Mouse (Mus musculus): ENCODE results near the gene Pkib. TPM values are rescaled to one million over a fixed set of nuclear protein-coding genes. Genes with fewer than 3 reads are reported as not detected.
A peak's percentile ranks its signal among the peaks of the same experiment; 100 is the strongest.

Gene Pkib
- under 1 TPM; 0.50 to 0.56 TPM for total RNA-seq (2021)
- long read RNA-seq, experiment 1, partial matches to known transcripts = 1 of 1 reads
- long read RNA-seq, experiment 1, other reads (novel, unspliced or antisense) = 0 of 1 reads
- long read RNA-seq, experiment 2 = 0 reads

- DNase-seq (ENCODE audit: low spot score in 2 of 2) = peak in 1 of 2 experiments; percentile 4
Observed at GRCm38 (mm10) chr10:57631896-57632867, at the start of gene Pkib. TSS of gene Pkib (plus strand) at chr10:57631981.

GRCm38 (mm10) chr10:57583927-57584326 is 47.9 kb upstream of the Pkib start:
- DNase-seq (ENCODE audit: low spot score in 2 of 2) = no peak

GRCm38 (mm10) chr10:57594266-57594665 is 37.5 kb upstream of the Pkib start:
- DNase-seq (ENCODE audit: low spot score in 2 of 2) = no peak

GRCm38 (mm10) chr10:57597172-57597571 is 34.6 kb upstream of the Pkib start:
- DNase-seq (ENCODE audit: low spot score in 2 of 2) = no peak

- no peak for DNase-seq (ENCODE audit: low spot score in 2 of 2)
Observed at GRCm38 (mm10) chr10:57602951-57603350, 28.8 kb upstream of the Pkib start.

GRCm38 (mm10) chr10:57623311-57623710 is 8.5 kb upstream of the Pkib start:
- no peak for DNase-seq (ENCODE audit: low spot score in 2 of 2)

- no peak for DNase-seq (ENCODE audit: low spot score in 2 of 2)
Observed at GRCm38 (mm10) chr10:57627773-57628172, 4.0 kb upstream of the Pkib start.

GRCm38 (mm10) chr10:57630557-57630956 is 1.2 kb upstream of the Pkib start:
- DNase-seq (ENCODE audit: low spot score in 2 of 2) = no peak

- no peak for DNase-seq (ENCODE audit: low spot score in 2 of 2)
Observed at GRCm38 (mm10) chr10:57632868-57633240, 1.1 kb downstream of the Pkib start.

- no peak for DNase-seq (ENCODE audit: low spot score in 2 of 2)
Observed at GRCm38 (mm10) chr10:57636970-57637369, 5.2 kb downstream of the Pkib start.

GRCm38 (mm10) chr10:57638250-57638649 is 6.5 kb downstream of the Pkib start:
- DNase-seq (ENCODE audit: low spot score in 2 of 2) = no peak

- no peak for DNase-seq (ENCODE audit: low spot score in 2 of 2)
Observed at GRCm38 (mm10) chr10:57639540-57639939, 7.8 kb downstream of the Pkib start.

- no peak for DNase-seq (ENCODE audit: low spot score in 2 of 2)
Observed at GRCm38 (mm10) chr10:57653297-57653696, 21.5 kb downstream of the Pkib start.

- DNase-seq (ENCODE audit: low spot score in 2 of 2) = no peak
Observed at GRCm38 (mm10) chr10:57660505-57660904, 28.7 kb downstream of the Pkib start.

- no peak for DNase-seq (ENCODE audit: low spot score in 2 of 2)
Observed at GRCm38 (mm10) chr10:57663758-57664157, 32.0 kb downstream of the Pkib start.

- no peak for DNase-seq (ENCODE audit: low spot score in 2 of 2)
Observed at GRCm38 (mm10) chr10:57664253-57664652, 32.5 kb downstream of the Pkib start.

GRCm38 (mm10) chr10:57675740-57676139 is 44.0 kb downstream of the Pkib start:
- DNase-seq (ENCODE audit: low spot score in 2 of 2) = no peak

- no peak for DNase-seq (ENCODE audit: low spot score in 2 of 2)
Observed at GRCm38 (mm10) chr10:57687999-57688398, 56.2 kb downstream of the Pkib start.

- DNase-seq (ENCODE audit: low spot score in 2 of 2) = no peak
Observed at GRCm38 (mm10) chr10:57690161-57690560, 58.4 kb downstream of the Pkib start.

GRCm38 (mm10) chr10:57702246-57702645 is 70.5 kb downstream of the Pkib start:
- DNase-seq (ENCODE audit: low spot score in 2 of 2) = no peak

GRCm38 (mm10) chr10:57721035-57721434 is 89.3 kb downstream of the Pkib start:
- DNase-seq (ENCODE audit: low spot score in 2 of 2) = no peak

- DNase-seq (ENCODE audit: low spot score in 2 of 2) = no peak
Observed at GRCm38 (mm10) chr10:57722363-57722762, 90.6 kb downstream of the Pkib start.

GRCm38 (mm10) chr10:57727666-57728065 is 95.9 kb downstream of the Pkib start:
- no peak for DNase-seq (ENCODE audit: low spot score in 2 of 2)

Measured in adrenal gland, postnatal 4 days (tissue).